Mouse (Mus musculus): ENCODE results near the gene Retreg1. TPM values are rescaled to one million over a fixed set of nuclear protein-coding genes. Genes with fewer than 3 reads are reported as not detected.

Gene Retreg1
- total and polyA plus RNA-seq, 3 experiments = 17.5 to 28.7 (median 19.0) TPM

GRCm38 (mm10) chr15:25809669-25810068 lies 33.3 kb upstream of the Retreg1 start:
- in situ Hi-C loops (cut with MboI; ENCODE audit: low pct_ligation_motif_present, low pct_unique_long_range_greater_than_20kb, low sequenced_read_pairs) = loop anchor here (5.0 kb wide), 2 partner anchors 148 to 518 kb away; no protein-coding TSS in a partner anchor
- TF ChIP-seq UBTF (IDR thresholded peaks at IDR 0.05; ENCODE audit: low read depth, low read length) = no peak
- TF ChIP-seq NRF1 (IDR thresholded peaks at IDR 0.05; ENCODE audit: low read depth, low read length) = no peak
- no peak for TF ChIP-seq JUN (IDR thresholded peaks at IDR 0.05; ENCODE audit: insufficient read depth, low read depth, low read length)
- TF ChIP-seq GABPA (IDR thresholded peaks at IDR 0.05; ENCODE audit: insufficient replicate concordance, low read depth, low read length) = no peak
- no peak for TF ChIP-seq RAD21 (IDR thresholded peaks at IDR 0.05; ENCODE audit: low read depth, low read length)
- TF ChIP-seq SMC3 (IDR thresholded peaks at IDR 0.05; ENCODE audit: low read depth, low read length) = no peak
- no peak for TF ChIP-seq ZNF384 (IDR thresholded peaks at IDR 0.05; ENCODE audit: low read depth, low read length)
- TF ChIP-seq JUND (conservative IDR thresholded peaks at IDR 0.05; ENCODE audit: low read depth, low read length) = no peak
- no peak for TF ChIP-seq MXI1 (IDR thresholded peaks at IDR 0.05; ENCODE audit: low read depth, low read length)
- TF ChIP-seq E2F4 (IDR thresholded peaks at IDR 0.05; ENCODE audit: insufficient replicate concordance, low read depth, low read length) = no peak
- no peak for TF ChIP-seq BHLHE40 (IDR thresholded peaks at IDR 0.05; ENCODE audit: low read depth, low read length)
- no peak for TF ChIP-seq TCF12 (IDR thresholded peaks at IDR 0.05; ENCODE audit: low read depth, low read length)
- TF ChIP-seq MAX (IDR thresholded peaks at IDR 0.05; ENCODE audit: low read length) = no peak
- no peak for TF ChIP-seq ETS1 (conservative IDR thresholded peaks at IDR 0.05; ENCODE audit: low read depth, low read length)
- TF ChIP-seq KAT2A (IDR thresholded peaks at IDR 0.05; ENCODE audit: insufficient replicate concordance, low read length) = no peak
- no peak for TF ChIP-seq CTCF (conservative IDR thresholded peaks at IDR 0.05 in 1 of 2, IDR thresholded peaks at IDR 0.05 in 1 of 2; ENCODE audit: low read depth in 2 of 2, low read length in 2 of 2)
- no peak for TF ChIP-seq NELFE (IDR thresholded peaks at IDR 0.05; ENCODE audit: low read depth, low read length)
- no peak for TF ChIP-seq CHD1 (IDR thresholded peaks at IDR 0.05; ENCODE audit: low read depth, low read length)
- no peak for TF ChIP-seq CHD2 (IDR thresholded peaks at IDR 0.05; ENCODE audit: low read length)
- TF ChIP-seq RCOR1 (conservative IDR thresholded peaks at IDR 0.05; ENCODE audit: low read depth, low read length) = no peak
- dilution Hi-C loops (cut with MboI; ENCODE audit: extremely low pct_ligation_motif_present, extremely low pct_unique_long_range_greater_than_20kb, low sequenced_read_pairs) = no loop called here
- Histone ChIP-seq H3K4me1 (ENCODE audit: control insufficient read depth in 1 of 2, insufficient read depth in 2 of 2) (peaks cover 17 to 33% of the 10 kb centered on the region in 2 experiments), H3K9me3 (replicated peaks; ENCODE audit: low read length) (no peaks in the 10 kb centered on the region), H3K9ac (ENCODE audit: insufficient read depth, low read depth) (no peak overlapping the region), H3K27me3 (replicated peaks) (no peaks in the 10 kb centered on the region), H3K79me2 (replicated peaks; ENCODE audit: control insufficient read depth, extremely low read depth, insufficient read depth, poor library complexity, severe bottlenecking) (peaks cover 15% of the 10 kb centered on the region), H3K4me2 (ENCODE audit: insufficient read depth, low read depth, poor library complexity, severe bottlenecking) (no peak overlapping the region), H3K27ac (ENCODE audit: insufficient read depth, low read depth) (no peak overlapping the region), H3K4me3 (replicated peaks in 1 of 3; ENCODE audit: low read depth in 2 of 3, low read length in 2 of 3, poor library complexity in 1 of 3) (no peak overlapping the region), H3K36me3 (replicated peaks in 1 of 2; ENCODE audit: control insufficient read depth in 1 of 2, insufficient read depth in 1 of 2, low read length in 1 of 2) (peaks cover 48 to 72% of the 10 kb centered on the region in 2 experiments)
- DNase-seq (ENCODE audit: extremely low read depth) = no peak

GRCm38 (mm10) chr15:25811834-25812250 lies 31.1 kb upstream of the Retreg1 start:
- no peak overlapping the region for H3K27ac ChIP-seq (ENCODE audit: insufficient read depth, low read depth)
- no peaks in the 10 kb centered on the region for H3K27me3 ChIP-seq (replicated peaks)
- H3K36me3 ChIP-seq (replicated peaks in 1 of 2; ENCODE audit: control insufficient read depth in 1 of 2, insufficient read depth in 1 of 2, low read length in 1 of 2) = peaks cover 48 to 77% of the 10 kb centered on the region in 2 experiments
- H3K4me1 ChIP-seq (ENCODE audit: control insufficient read depth in 1 of 2, insufficient read depth in 2 of 2) = peaks cover 17 to 36% of the 10 kb centered on the region in 2 experiments
- in situ Hi-C loops (cut with MboI; ENCODE audit: low pct_ligation_motif_present, low pct_unique_long_range_greater_than_20kb, low sequenced_read_pairs) = no loop called here
- H3K9ac ChIP-seq (ENCODE audit: insufficient read depth, low read depth) = no peak overlapping the region
- dilution Hi-C loops (cut with MboI; ENCODE audit: extremely low pct_ligation_motif_present, extremely low pct_unique_long_range_greater_than_20kb, low sequenced_read_pairs) = no loop called here
- H3K4me3 ChIP-seq (replicated peaks in 1 of 3; ENCODE audit: low read depth in 2 of 3, low read length in 2 of 3, poor library complexity in 1 of 3) = no peak overlapping the region
- DNase-seq (ENCODE audit: extremely low read depth) = peak; percentile 28
- peaks cover 15% of the 10 kb centered on the region for H3K79me2 ChIP-seq (replicated peaks; ENCODE audit: control insufficient read depth, extremely low read depth, insufficient read depth, poor library complexity, severe bottlenecking)
- TF ChIP-seq PAX5 (IDR thresholded peaks at IDR 0.05; ENCODE audit: low read length) = no peak
- peak in 1 of 2 experiments; percentile 64; a peak in 2 of 4 replicates for TF ChIP-seq CTCF (conservative IDR thresholded peaks at IDR 0.05 in 1 of 2, IDR thresholded peaks at IDR 0.05 in 1 of 2; ENCODE audit: low read depth in 2 of 2, low read length in 2 of 2)
- TF ChIP-seq ETS1 (conservative IDR thresholded peaks at IDR 0.05; ENCODE audit: low read depth, low read length) = no peak
- TF ChIP-seq ZNF384 (IDR thresholded peaks at IDR 0.05; ENCODE audit: low read depth, low read length) = no peak
- peak; percentile 76 for TF ChIP-seq SMC3 (IDR thresholded peaks at IDR 0.05; ENCODE audit: low read depth, low read length)
- peak; percentile 56 for TF ChIP-seq RAD21 (IDR thresholded peaks at IDR 0.05; ENCODE audit: low read depth, low read length)
- TF ChIP-seq MAFK (IDR thresholded peaks at IDR 0.05; ENCODE audit: insufficient replicate concordance, low read length) = no peak
- no peaks in the 10 kb centered on the region for H3K9me3 ChIP-seq (replicated peaks; ENCODE audit: low read length)
- no peak overlapping the region for H3K4me2 ChIP-seq (ENCODE audit: insufficient read depth, low read depth, poor library complexity, severe bottlenecking)
